ENCODE assay signal across 7 mouse cellular contexts in genomic region chr1:55448104-55448503, GRCm38 (mm10).
"Had no signal": no experiment of that assay in that cellular context is flagged by ENCODE, and none has a peak within 500 bp of the region (broad histone marks: within the 10 kb centered on the region; RNA-seq: fewer than 3 reads in every experiment).

No protein-coding gene starts in this region.

- DNase-seq: kidney, adult 2 months; kidney, postnatal 25 days; left cerebral cortex, postnatal 4 days; liver, postnatal 0 days; lung, postnatal 36 days; right cerebral cortex, postnatal 25 days had no signal

- ATAC-seq: intestine, embryonic 16.5 days; liver, postnatal 0 days had no signal
